Mouse (Mus musculus): ENCODE results near the gene Guk1. TPM values are rescaled to one million over a fixed set of nuclear protein-coding genes. Genes with fewer than 3 reads are reported as not detected.
A peak's percentile ranks its signal among the peaks of the same experiment; 100 is the strongest.

Guk1 gene
- polyA plus RNA-seq, 1 experiment from 2014 or later = 131 TPM

DNA sequence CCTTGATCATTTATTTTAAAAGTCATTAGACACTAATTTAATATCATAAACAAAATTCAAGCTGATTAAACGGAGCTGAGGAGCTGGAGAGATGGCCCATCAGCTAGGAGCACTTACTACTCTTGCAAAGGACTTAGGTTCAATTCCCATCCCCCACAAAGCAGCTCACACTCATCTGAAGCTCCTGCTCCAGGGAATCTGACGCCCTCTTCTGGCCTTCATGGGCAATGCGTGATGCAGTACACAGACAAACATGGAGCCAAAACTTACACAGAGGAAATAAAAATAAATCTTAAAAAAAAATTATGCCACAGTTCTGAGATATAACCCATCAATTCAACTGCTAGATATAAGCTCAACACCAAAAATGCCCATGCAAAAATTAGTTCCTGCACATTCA, 40.3 kb downstream of the Guk1 start:
- H3K4me1 ChIP-seq (replicated peaks; ENCODE audit: control insufficient read depth, insufficient read depth, low read length) = no peaks in the 10 kb centered on the region
- H3K27ac ChIP-seq (ENCODE audit: low read depth, low read length) = no peak overlapping the region
- H3K4me2 ChIP-seq = no peak overlapping the region
- no peak overlapping the region for H3K4me3 ChIP-seq (ENCODE audit: low read depth, low read length)
- no peak for DNase-seq (ENCODE audit: low spot score)
- no peaks in the 10 kb centered on the region; the same call in 1 of the 2 replicates for H3K27me3 ChIP-seq (replicated peaks; ENCODE audit: control insufficient read depth, insufficient read depth, low read length)
- WGBS = 28% methylated on average over 3 of the region's 3 CpGs
- no peak overlapping the region for H3K9ac ChIP-seq (ENCODE audit: low read depth, low read length)
- ATAC-seq (replicated peaks; ENCODE audit: low FRiP score) = no peak
- no peaks in the 10 kb centered on the region for H3K9me3 ChIP-seq (ENCODE audit: control insufficient read depth, low read length)
- H3K36me3 ChIP-seq (ENCODE audit: control insufficient read depth, insufficient read depth, low read length) = peaks cover 5% of the 10 kb centered on the region; the same call in 1 of the 2 replicates

- ATAC-seq (replicated peaks; ENCODE audit: low FRiP score) = no peak
These were observed 42.7 kb downstream of the Guk1 start for GRCm38 (mm10) chr11:59149302-59149701.

GRCm38 (mm10) chr11:59142962-59143361, 49.0 kb downstream of the Guk1 start:
- WGBS = 78% methylated on average over 5 of the region's 5 CpGs
- no peak overlapping the region for H3K27ac ChIP-seq (ENCODE audit: low read depth, low read length)
- H3K9me3 ChIP-seq (ENCODE audit: control insufficient read depth, low read length) = no peaks in the 10 kb centered on the region
- no peaks in the 10 kb centered on the region; the same call in 1 of the 2 replicates for H3K4me1 ChIP-seq (replicated peaks; ENCODE audit: control insufficient read depth, insufficient read depth, low read length)
- H3K27me3 ChIP-seq (replicated peaks; ENCODE audit: control insufficient read depth, insufficient read depth, low read length) = peaks cover 11% of the 10 kb centered on the region
- no peak for DNase-seq (ENCODE audit: low spot score)
- no peak overlapping the region for H3K9ac ChIP-seq (ENCODE audit: low read depth, low read length)
- no peak for ATAC-seq (replicated peaks; ENCODE audit: low FRiP score)
- no peak overlapping the region for H3K4me2 ChIP-seq
- no peak overlapping the region for H3K4me3 ChIP-seq (ENCODE audit: low read depth, low read length)
- H3K36me3 ChIP-seq (ENCODE audit: control insufficient read depth, insufficient read depth, low read length) = no peaks in the 10 kb centered on the region

More at GRCm38 (mm10) chr11:59149302-59149701, 42.7 kb downstream of the Guk1 start:
- Histone ChIP-seq H3K4me1 (replicated peaks; ENCODE audit: control insufficient read depth, insufficient read depth, low read length) (no peaks in the 10 kb centered on the region), H3K9ac (ENCODE audit: low read depth, low read length) (no peak overlapping the region), H3K9me3 (ENCODE audit: control insufficient read depth, low read length) (no peaks in the 10 kb centered on the region), H3K36me3 (ENCODE audit: control insufficient read depth, insufficient read depth, low read length) (no peaks in the 10 kb centered on the region), H3K4me2 (no peak overlapping the region), H3K27me3 (replicated peaks; ENCODE audit: control insufficient read depth, insufficient read depth, low read length) (no peaks in the 10 kb centered on the region; the same call in 1 of the 2 replicates), H3K27ac (ENCODE audit: low read depth, low read length) (no peak overlapping the region), H3K4me3 (ENCODE audit: low read depth, low read length) (no peak overlapping the region)
- no peak for DNase-seq (ENCODE audit: low spot score)
- 67% methylated on average over 3 of the region's 3 CpGs for WGBS

DNA sequence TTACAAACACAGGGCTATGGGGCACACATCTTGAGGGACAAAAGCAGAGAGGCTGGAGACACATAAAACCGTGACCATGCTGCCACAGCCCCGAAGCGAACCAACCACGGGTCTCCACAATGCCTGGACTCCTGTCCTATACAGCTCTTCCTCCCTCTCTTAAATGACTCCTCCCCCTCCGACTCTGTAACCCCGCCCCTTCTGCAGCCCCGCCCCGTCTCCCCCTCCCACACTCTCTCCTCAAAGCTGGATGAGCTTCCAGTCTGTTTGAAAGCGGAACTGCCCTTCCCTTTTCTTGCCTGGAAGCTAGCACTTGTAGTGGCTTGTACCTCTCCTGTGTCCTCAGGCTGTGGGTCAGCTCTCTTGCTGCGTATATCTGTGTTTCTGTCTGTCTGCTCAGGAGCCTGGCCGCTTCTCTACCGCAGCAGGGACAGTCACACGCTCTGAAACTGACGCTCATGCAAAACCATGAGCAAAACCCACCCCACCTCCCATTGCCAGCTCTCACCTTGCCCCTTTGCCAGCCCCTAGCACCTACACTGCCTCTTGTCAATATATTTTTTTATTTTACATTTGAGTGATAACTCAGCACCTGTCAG, 50.1 kb downstream of the Guk1 start:
- Histone ChIP-seq H3K9me3 (ENCODE audit: control insufficient read depth, low read length) (no peaks in the 10 kb centered on the region), H3K27me3 (replicated peaks; ENCODE audit: control insufficient read depth, insufficient read depth, low read length) (peaks cover 22% of the 10 kb centered on the region), H3K4me1 (replicated peaks; ENCODE audit: control insufficient read depth, insufficient read depth, low read length) (no peaks in the 10 kb centered on the region; the same call in 1 of the 2 replicates), H3K36me3 (ENCODE audit: control insufficient read depth, insufficient read depth, low read length) (no peaks in the 10 kb centered on the region), H3K27ac (ENCODE audit: low read depth, low read length) (no peak overlapping the region), H3K4me3 (ENCODE audit: low read depth, low read length) (peak overlapping the region; percentile 18; the same call in 1 of the 2 replicates), H3K4me2 (peak overlapping the region; percentile 56), H3K9ac (ENCODE audit: low read depth, low read length) (no peak overlapping the region)
- WGBS = 9% methylated on average over 14 of the region's 14 CpGs
- DNase-seq (ENCODE audit: low spot score) = peak; percentile 57
- peak; percentile 73 for ATAC-seq (replicated peaks; ENCODE audit: low FRiP score)

GRCm38 (mm10) chr11:59138537-59139486, 53.2 kb downstream of the Guk1 start:
- H3K36me3 ChIP-seq (ENCODE audit: control insufficient read depth, insufficient read depth, low read length) = no peaks in the 10 kb centered on the region
- WGBS = 60% methylated on average over 19 of the region's 19 CpGs
- H3K27ac ChIP-seq (ENCODE audit: low read depth, low read length) = no peak overlapping the region
- DNase-seq (ENCODE audit: low spot score) (no peak), ATAC-seq (replicated peaks; ENCODE audit: low FRiP score) (no peak)
- H3K4me1 ChIP-seq (replicated peaks; ENCODE audit: control insufficient read depth, insufficient read depth, low read length) = peaks cover 3% of the 10 kb centered on the region
- H3K9me3 ChIP-seq (ENCODE audit: control insufficient read depth, low read length) = no peaks in the 10 kb centered on the region
- no peak overlapping the region for H3K4me3 ChIP-seq (ENCODE audit: low read depth, low read length)
- H3K27me3 ChIP-seq (replicated peaks; ENCODE audit: control insufficient read depth, insufficient read depth, low read length) = peaks cover 52% of the 10 kb centered on the region
- no peak overlapping the region for H3K9ac ChIP-seq (ENCODE audit: low read depth, low read length)
- H3K4me2 ChIP-seq = no peak overlapping the region

DNA sequence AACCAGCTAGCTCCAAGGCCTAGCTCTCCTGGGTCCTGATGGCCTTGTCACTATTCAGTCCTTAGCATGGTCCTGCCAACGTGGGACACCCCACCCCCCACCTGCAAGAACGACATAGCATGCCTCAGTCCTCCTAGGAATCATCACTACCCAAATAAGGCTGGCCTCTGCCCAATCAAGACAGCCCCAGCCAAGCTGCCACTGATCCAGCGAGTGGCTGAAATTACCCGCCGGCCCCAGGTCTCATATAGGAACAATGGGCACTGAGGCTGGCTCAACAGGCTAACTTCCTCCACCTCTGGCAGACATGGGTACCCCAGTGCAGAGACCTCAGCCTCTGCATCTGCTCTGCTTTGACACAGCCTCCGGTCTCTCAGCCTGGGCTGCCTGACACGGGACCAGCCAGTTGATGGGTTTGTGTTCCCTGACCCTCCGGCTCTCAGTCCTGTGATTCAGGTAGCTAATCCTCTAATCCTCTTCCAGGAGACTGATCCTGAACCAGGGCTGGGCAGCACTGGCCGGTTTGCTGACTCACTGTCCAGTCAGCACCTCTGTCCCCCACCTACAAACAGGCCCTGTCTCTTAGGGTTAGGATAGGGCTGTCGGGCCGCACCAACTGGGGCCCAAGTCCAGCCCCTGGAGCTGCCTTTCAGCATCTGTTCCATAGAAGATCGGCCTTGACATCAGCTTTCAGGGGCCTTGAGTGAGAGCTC, 54.9 kb downstream of the Guk1 start:
- Histone ChIP-seq H3K9ac (ENCODE audit: low read depth, low read length) (no peak overlapping the region), H3K4me1 (replicated peaks; ENCODE audit: control insufficient read depth, insufficient read depth, low read length) (peaks cover 3% of the 10 kb centered on the region), H3K36me3 (ENCODE audit: control insufficient read depth, insufficient read depth, low read length) (no peaks in the 10 kb centered on the region), H3K27ac (ENCODE audit: low read depth, low read length) (no peak overlapping the region), H3K27me3 (replicated peaks; ENCODE audit: control insufficient read depth, insufficient read depth, low read length) (peaks cover 69% of the 10 kb centered on the region), H3K4me3 (ENCODE audit: low read depth, low read length) (no peak overlapping the region), H3K9me3 (ENCODE audit: control insufficient read depth, low read length) (no peaks in the 10 kb centered on the region), H3K4me2 (no peak overlapping the region)
- DNase-seq (ENCODE audit: low spot score) = no peak
- 66% methylated on average over 12 of the region's 12 CpGs for WGBS
- no peak for ATAC-seq (replicated peaks; ENCODE audit: low FRiP score)

DNA sequence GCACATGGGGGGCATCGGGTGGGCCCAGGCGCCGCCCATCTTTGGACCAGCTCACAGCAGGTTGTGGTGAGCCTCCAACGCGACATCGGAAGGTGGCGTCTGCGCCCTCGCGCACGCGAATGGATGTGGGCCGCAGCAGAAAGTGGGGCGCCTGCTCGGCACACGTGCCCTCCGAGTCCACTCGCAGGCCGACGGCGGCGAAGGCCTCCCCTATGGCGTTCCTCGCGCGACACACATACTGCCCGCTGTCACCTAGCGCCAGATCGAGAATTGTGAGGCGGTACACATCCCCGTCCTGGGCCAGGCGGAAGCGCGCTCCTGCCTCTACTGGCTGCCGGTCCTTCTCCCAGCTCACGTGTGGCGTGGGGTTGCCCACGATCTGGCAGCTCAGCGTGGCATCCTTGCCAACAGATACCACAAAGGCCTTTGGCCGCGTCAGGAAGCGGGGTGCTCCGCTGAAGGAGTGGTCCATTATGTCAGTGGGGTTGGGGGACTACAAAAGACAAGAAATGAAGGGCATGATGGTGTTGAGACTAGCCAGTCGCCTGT, 56.0 kb downstream of the Guk1 start, which contains the start of gene Obscn:
Obscn (minus strand) TSS at position 499 of the 549 bp plus-strand sequence.
- no peak within 1 kb of the TSS for H3K9ac ChIP-seq (ENCODE audit: low read depth, low read length)

More for the DNA sequence above, 56.0 kb downstream of the Guk1 start, which contains the start of gene Obscn:
- no peak for DNase-seq (ENCODE audit: low spot score)
- Histone ChIP-seq H3K4me3 (ENCODE audit: low read depth, low read length) (peak within 1 kb of the TSS; percentile 10; the same call in 1 of the 2 replicates), H3K27me3 (replicated peaks; ENCODE audit: control insufficient read depth, insufficient read depth, low read length) (peaks cover 76% of the 10 kb centered on the region), H3K4me2 (peak within 1 kb of the TSS; percentile 37), H3K9me3 (ENCODE audit: control insufficient read depth, low read length) (no peaks in the 10 kb centered on the region), H3K4me1 (replicated peaks; ENCODE audit: control insufficient read depth, insufficient read depth, low read length) (peaks cover 3% of the 10 kb centered on the region; the same call in 1 of the 2 replicates), H3K36me3 (ENCODE audit: control insufficient read depth, insufficient read depth, low read length) (no peaks in the 10 kb centered on the region), H3K27ac (ENCODE audit: low read depth, low read length) (no peak within 1 kb of the TSS)
- 19% methylated on average over 44 of the region's 44 CpGs for whole genome bisulfite sequencing
- no peak for ATAC-seq (replicated peaks; ENCODE audit: low FRiP score)
